ENCODE assay signal across 8 mouse cellular contexts in genomic region chr12:79190931-79191673, GRCm38 (mm10). TPM values are rescaled to one million over a fixed set of nuclear protein-coding genes. Genes with fewer than 3 reads are reported as not detected.
DNase-seq lines count a peak whose midpoint lies in the region; ATAC-seq and TF ChIP-seq lines count a peak whose summit lies in the region.

No protein-coding gene starts in this region.

- H3K36me3 ChIP-seq in ES-E14 (ENCODE audit: control insufficient read depth, insufficient read depth, low read length, poor library complexity, severe bottlenecking): peaks cover 10% of the 10 kb centered on the region; the same call in 1 of the 2 replicates
- peaks cover 35% of the 10 kb centered on the region for H3K36me3 ChIP-seq in erythroblast, embryonic 14.5 days (ENCODE audit: control insufficient read depth)
- H3K36me3 ChIP-seq in lung, embryonic 15.5 days: peaks cover 23% of the 10 kb centered on the region

- no peaks in the 10 kb centered on the region for H3K27me3 ChIP-seq in erythroblast, embryonic 14.5 days (ENCODE audit: control insufficient read depth)
- no peaks in the 10 kb centered on the region for H3K27me3 ChIP-seq in lung, embryonic 15.5 days

- peak; percentile 79 for ATAC-seq in lung, embryonic 15.5 days (ENCODE audit: borderline replicate concordance, extremely low read depth, low FRiP score, low TSS enrichment)

- no peak overlapping the region for H3K27ac ChIP-seq in ES-E14 (ENCODE audit: insufficient read depth, low read depth, low read length, poor library complexity, severe bottlenecking)
- peak overlapping the region; percentile 34 for H3K27ac ChIP-seq in layer of hippocampus, adult 2 months
- H3K27ac ChIP-seq in lung, embryonic 15.5 days: peak overlapping the region; percentile 17; the same call in 1 of the 2 replicates
- H3K27ac ChIP-seq in olfactory bulb, adult 2 months (ENCODE audit: insufficient read depth, low read depth, low read length): no peak overlapping the region

- peak overlapping the region; percentile 63; the same call in 1 of the 2 replicates for H3K9ac ChIP-seq in ES-E14 (ENCODE audit: insufficient read depth, low read depth, low read length, poor library complexity, severe bottlenecking)
- peak overlapping the region; percentile 61 for H3K9ac ChIP-seq in lung, embryonic 15.5 days

- in situ Hi-C loops in ES-E14 (cut with MboI; ENCODE audit: low sequenced_read_pairs in 2 of 2, unreplicated experiment in 2 of 2): no loop called here

- DNase-seq in ES-E14 (ENCODE audit: low read depth, low spot score): peak; percentile 74
- DNase-seq in brain, embryonic 14.5 days (ENCODE audit: low read depth): peak; percentile 94
- peak; percentile 12 to 23 for DNase-seq in heart, postnatal 36 days
- peak; percentile 49 to 70 for DNase-seq in layer of hippocampus, adult 2 months (ENCODE audit: low spot score in 2 of 2)
- DNase-seq in thymus, postnatal 10 days (ENCODE audit: low spot score in 2 of 2): peak; percentile 43 to 48

- peak; percentile 17; the same call in 1 of the 2 replicates for TF ChIP-seq CTCF in brain, embryonic 14.5 days (IDR thresholded peaks at IDR 0.05; ENCODE audit: borderline replicate concordance, extremely low read depth, insufficient read depth, insufficient read length)
- TF ChIP-seq CTCF in layer of hippocampus, adult 2 months (conservative IDR thresholded peaks at IDR 0.05): peak; percentile 54
- TF ChIP-seq CTCF in olfactory bulb, adult 2 months (IDR thresholded peaks at IDR 0.05; ENCODE audit: insufficient read depth, low read depth, low read length): no peak

- WGBS in lung, embryonic 15.5 days: 0% methylated on average over 18 of the region's 18 CpGs
- under 1% methylated on average over 18 of the region's 18 CpGs for WGBS in olfactory bulb, adult 2 months

- H3K4me3 ChIP-seq in ES-E14 (ENCODE audit: insufficient read depth in 1 of 2, low read depth in 1 of 2, low read length in 2 of 2, poor library complexity in 1 of 2, severe bottlenecking in 1 of 2): peak overlapping the region; percentile 65 to 97
- peak overlapping the region; percentile 84 for H3K4me3 ChIP-seq in erythroblast, embryonic 14.5 days (replicated peaks)
- peak overlapping the region; percentile 83 for H3K4me3 ChIP-seq in layer of hippocampus, adult 2 months
- H3K4me3 ChIP-seq in lung, embryonic 15.5 days: peak overlapping the region; percentile 67
- H3K4me3 ChIP-seq in olfactory bulb, adult 2 months (ENCODE audit: insufficient read depth, low read depth, low read length): peak overlapping the region; percentile 70

- no peak for TF ChIP-seq POLR2A in brain, embryonic 14.5 days (IDR thresholded peaks at IDR 0.05; ENCODE audit: borderline replicate concordance, extremely low read depth, insufficient read depth, insufficient read length, poor library complexity, severe bottlenecking)
- TF ChIP-seq POLR2A in olfactory bulb, adult 2 months (IDR thresholded peaks at IDR 0.05; ENCODE audit: insufficient read depth, low read depth, low read length): no peak

- H3K4me1 ChIP-seq in ES-E14 (ENCODE audit: control insufficient read depth in 2 of 2, insufficient read depth in 2 of 2, low read length in 2 of 2, poor library complexity in 1 of 2): peaks cover 0 to 3% of the 10 kb centered on the region in 2 experiments; a peak in 2 of 4 replicates
- H3K4me1 ChIP-seq in erythroblast, embryonic 14.5 days (ENCODE audit: control insufficient read depth): peaks cover 31% of the 10 kb centered on the region
- H3K4me1 ChIP-seq in lung, embryonic 15.5 days: peaks cover 10% of the 10 kb centered on the region
- H3K4me1 ChIP-seq in olfactory bulb, adult 2 months (ENCODE audit: control insufficient read depth, insufficient read depth, low read length): peaks cover 4% of the 10 kb centered on the region

- H3K4me2 ChIP-seq in lung, embryonic 15.5 days: peak overlapping the region; percentile 81

- intact Hi-C loops in heart, postnatal 36 days (cut with DNase I): no loop called here

- no peaks in the 10 kb centered on the region for H3K9me3 ChIP-seq in ES-E14 (ENCODE audit: control insufficient read depth, insufficient read depth, low read depth, low read length)
- no peaks in the 10 kb centered on the region for H3K9me3 ChIP-seq in erythroblast, embryonic 14.5 days (ENCODE audit: control insufficient read depth, low read length)
- H3K9me3 ChIP-seq in lung, embryonic 15.5 days: no peaks in the 10 kb centered on the region

TF ChIP-seq in ES-E14, 5 proteins besides CTCF, POLR2A, EP300 and RAD21:
- no peak for TF ChIP-seq ZC3H11A (IDR thresholded peaks at IDR 0.05; ENCODE audit: borderline replicate concordance, low read depth, low read length)
- TF ChIP-seq MAFK (IDR thresholded peaks at IDR 0.05; ENCODE audit: insufficient read depth, low read depth, low read length): no peak
- no peak for TF ChIP-seq HCFC1 (IDR thresholded peaks at IDR 0.05; ENCODE audit: borderline replicate concordance, insufficient read depth, low read length)
- TF ChIP-seq CHD2 (IDR thresholded peaks at IDR 0.05; ENCODE audit: low read depth, low read length): peak; percentile 41; the same call in 1 of the 2 replicates

RNA-seq across cellular contexts. Expression of gene Rdh11, which starts 1.0 kb away (rescaled TPM):
- total RNA-seq in ES-E14 (2012; rRNA removed): 33.5 and 75.6 TPM in 2 replicates
- polyA plus RNA-seq in brain, embryonic 14.5 days (2012; rRNA removed): 24.3 and 25.9 TPM in 2 replicates
- 0.08 and 0.22 TPM in 2 replicates for polyA plus RNA-seq in erythroblast, embryonic 14.5 days (2012)
- 1 to 10 TPM; 3.3 to 3.5 TPM for total RNA-seq in heart, postnatal 36 days (2021)
- total RNA-seq in layer of hippocampus, adult 2 months (2021): 10 to 100 TPM; 17.0 to 20.5 TPM
- polyA plus RNA-seq in lung, embryonic 15.5 days (2015; fragmentation: Nextera tagmentation; extraction: Ambion mirVana): 23.2 and 24.1 TPM in 2 replicates
- not detected in 2 replicates for polyA plus RNA-seq in olfactory bulb, adult 2 months (2012; ENCODE audit: insufficient read depth, insufficient read length, low replicate concordance, missing spikeins)

RNA-seq across cellular contexts. Expression of gene Rdh12, which starts 17.6 kb away (rescaled TPM):
- 1.2 and 1.4 TPM in 2 replicates for total RNA-seq in ES-E14 (2012; rRNA removed)
- polyA plus RNA-seq in brain, embryonic 14.5 days (2012; rRNA removed): 1.1 and 1.8 TPM in 2 replicates
- 0.04 TPM in 1 of 2 replicates, not detected in the other for polyA plus RNA-seq in erythroblast, embryonic 14.5 days (2012)
- total RNA-seq in heart, postnatal 36 days (2021): not detected
- total RNA-seq in layer of hippocampus, adult 2 months (2021): 1 to 10 TPM; 2.3 to 2.4 TPM
- 1.7 and 1.8 TPM in 2 replicates for polyA plus RNA-seq in lung, embryonic 15.5 days (2015; fragmentation: Nextera tagmentation; extraction: Ambion mirVana)
- polyA plus RNA-seq in olfactory bulb, adult 2 months (2012; ENCODE audit: insufficient read depth, insufficient read length, low replicate concordance, missing spikeins): not detected in 2 replicates

RNA-seq across cellular contexts. Expression of gene Vti1b, which starts 18.6 kb away (rescaled TPM):
- total RNA-seq in ES-E14 (2012; rRNA removed): 40.9 and 65.5 TPM in 2 replicates
- 68.0 and 77.7 TPM in 2 replicates for polyA plus RNA-seq in brain, embryonic 14.5 days (2012; rRNA removed)
- polyA plus RNA-seq in erythroblast, embryonic 14.5 days (2012): 2.5 and 2.7 TPM in 2 replicates
- 10 to 100 TPM; 84.1 to 92.4 TPM for total RNA-seq in heart, postnatal 36 days (2021)
- 100 to 1,000 TPM; 162 to 167 TPM for total RNA-seq in layer of hippocampus, adult 2 months (2021)
- polyA plus RNA-seq in lung, embryonic 15.5 days (2015; fragmentation: Nextera tagmentation; extraction: Ambion mirVana): 87.5 and 90.0 TPM in 2 replicates
- not detected in 2 replicates for polyA plus RNA-seq in olfactory bulb, adult 2 months (2012; ENCODE audit: insufficient read depth, insufficient read length, low replicate concordance, missing spikeins)

Comparison
In these comparisons a context has a peak if more than half of its experiments do, and no peak if none do; other contexts are left out.
1. DNase-seq: peak in every context shown above with its lines; median percentile 94 in brain, embryonic 14.5 days; 74 in ES-E14; 60 in layer of hippocampus, adult 2 months; 46 in thymus, postnatal 10 days; 18 in heart, postnatal 36 days.
2. H3K27ac ChIP-seq: peak in layer of hippocampus, adult 2 months (single experiment) and lung, embryonic 15.5 days (single experiment); none in ES-E14 (single experiment) and olfactory bulb, adult 2 months (single experiment).
3. RNA of gene Rdh11, which starts 1.0 kb away (polyA plus RNA-seq): 24.3 to 25.9 TPM in brain, embryonic 14.5 days and 23.2 to 24.1 TPM in lung, embryonic 15.5 days; 0.08 to 0.22 TPM in erythroblast, embryonic 14.5 days and not detected in olfactory bulb, adult 2 months; every median in the first group is over 10 times any median in the second.
4. RNA of gene Vti1b, which starts 18.6 kb away (polyA plus RNA-seq): 87.5 to 90.0 TPM in lung, embryonic 15.5 days, 68.0 to 77.7 TPM in brain, embryonic 14.5 days and not detected in olfactory bulb, adult 2 months; 2.5 to 2.7 TPM in erythroblast, embryonic 14.5 days; every median in the first group is over 10 times any median in the second.
5. Peak in every context shown above with its lines, with median percentiles within 50 percentile points of each other: H3K4me3 ChIP-seq.